Mouse (Mus musculus) kidney, postnatal 14 days (tissue): ENCODE results near the gene Lrrc75a.

Experiments
- DNase-seq: peaks from one replicate; pipeline ENCODE4 v3.0.0; 2022; ENCODE audit warnings: mixed read lengths

Lrrc75a gene

GRCm38 (mm10) chr11:62587034-62587433, 61.3 kb downstream of the Lrrc75a start:
- no peak for DNase-seq

- no peak for DNase-seq
Measured at GRCm38 (mm10) chr11:62584671-62585206, 63.6 kb downstream of the Lrrc75a start.

- no peak for DNase-seq
Measured at GRCm38 (mm10) chr11:62583031-62583430, 65.3 kb downstream of the Lrrc75a start.

GRCm38 (mm10) chr11:62576530-62577152, 71.7 kb downstream of the Lrrc75a start:
- no peak for DNase-seq

GRCm38 (mm10) chr11:62575659-62576438, 72.5 kb downstream of the Lrrc75a start:
- DNase-seq = peak; percentile 40

- peak; percentile 89 for DNase-seq
Measured at GRCm38 (mm10) chr11:62575297-62575658, 73.0 kb downstream of the Lrrc75a start.

GRCm38 (mm10) chr11:62574703-62575085, 73.6 kb downstream of the Lrrc75a start:
- DNase-seq = no peak

- no peak for DNase-seq
Measured at GRCm38 (mm10) chr11:62573959-62574702, 74.2 kb downstream of the Lrrc75a start, which contains the start of gene Trpv2. Trpv2 (plus strand) TSS chr11:62574486.

- DNase-seq = no peak
Measured at GRCm38 (mm10) chr11:62568300-62568699, 80.0 kb downstream of the Lrrc75a start.

- no peak for DNase-seq
Measured at GRCm38 (mm10) chr11:62566211-62566610, 82.1 kb downstream of the Lrrc75a start.

- no peak for DNase-seq
Measured at GRCm38 (mm10) chr11:62565747-62566146, 82.6 kb downstream of the Lrrc75a start.

GRCm38 (mm10) chr11:62563590-62563989, 84.7 kb downstream of the Lrrc75a start:
- DNase-seq = no peak

- DNase-seq = peak; percentile 24
Measured at GRCm38 (mm10) chr11:62560463-62561016, 87.8 kb downstream of the Lrrc75a start.

- peak; percentile 90 for DNase-seq
Measured at GRCm38 (mm10) chr11:62558961-62559646, 89.2 kb downstream of the Lrrc75a start.

GRCm38 (mm10) chr11:62558152-62558551, 90.2 kb downstream of the Lrrc75a start:
- DNase-seq = no peak

GRCm38 (mm10) chr11:62557205-62557604, 91.1 kb downstream of the Lrrc75a start:
- peak; percentile 58 for DNase-seq

GRCm38 (mm10) chr11:62555896-62556412, 92.4 kb downstream of the Lrrc75a start:
- DNase-seq = peak; percentile 18

GRCm38 (mm10) chr11:62554934-62555517, 93.3 kb downstream of the Lrrc75a start:
- no peak for DNase-seq
